Mouse (Mus musculus): ENCODE measurements around the gene Blmh.

- TF ChIP-seq POLR2A (IDR thresholded peaks at IDR 0.05; ENCODE audit: insufficient read depth, low read depth, low read length), result no peak
- TF ChIP-seq CTCF (IDR thresholded peaks at IDR 0.05; ENCODE audit: insufficient read depth, low read depth, low read length), result no peak
These were observed 4.0 kb upstream of the Blmh start for GRCm38 (mm10) chr11:76920607-76921006.
